In genomic region chr16:87454419-87455179, GRCm38 (mm10) we compare ENCODE assay signal across 7 mouse cellular contexts. TPM values are rescaled to one million over a fixed set of nuclear protein-coding genes. Genes with fewer than 3 reads are reported as not detected.
DNase-seq lines count a peak whose midpoint lies in the region; ATAC-seq lines count a peak whose summit lies in the region.

Gene Usp16 (plus strand): TSS chr16:87454703.

- peaks cover 8% of the 10 kb centered on the region for H3K4me1 ChIP-seq in intestine, embryonic 15.5 days (replicated peaks)
- H3K4me1 ChIP-seq in midbrain, embryonic 10.5 days: peaks cover 25% of the 10 kb centered on the region

- H3K4me2 ChIP-seq in intestine, embryonic 15.5 days (replicated peaks): peak within 1 kb of the TSS; percentile 80

- H3K27ac ChIP-seq in intestine, embryonic 15.5 days: peak within 1 kb of the TSS; percentile 73
- peak within 1 kb of the TSS; percentile 90 for H3K27ac ChIP-seq in midbrain, embryonic 10.5 days (replicated peaks)

- H3K27me3 ChIP-seq in intestine, embryonic 15.5 days (replicated peaks): no peaks in the 10 kb centered on the region
- H3K27me3 ChIP-seq in midbrain, embryonic 10.5 days (ENCODE audit: low read depth, poor library complexity, severe bottlenecking): no peaks in the 10 kb centered on the region

- ATAC-seq in intestine, embryonic 15.5 days: peak; percentile 98

- 7% methylated on average over 45 of the region's 45 CpGs for WGBS in intestine, embryonic 15.5 days
- WGBS in midbrain, embryonic 10.5 days: 10% methylated on average over 45 of the region's 45 CpGs

- DNase-seq in adrenal gland, adult 2 months: peak; percentile 97
- DNase-seq in embryo, embryonic 11.5 days (ENCODE audit: low read depth, low spot score): peak; percentile 77
- peak; percentile 83 to 91 for DNase-seq in gastrocnemius, postnatal 36 days
- peak; percentile 92 to 96 for DNase-seq in left cerebral cortex, postnatal 25 days (ENCODE audit: low spot score in 2 of 2)
- DNase-seq in midbrain, embryonic 10.5 days (ENCODE audit: low spot score): peak; percentile 89
- DNase-seq in right cerebral cortex, postnatal 4 days: peak; percentile 89

- no peaks in the 10 kb centered on the region for H3K9me3 ChIP-seq in intestine, embryonic 15.5 days
- H3K9me3 ChIP-seq in midbrain, embryonic 10.5 days (replicated peaks): no peaks in the 10 kb centered on the region

- H3K9ac ChIP-seq in intestine, embryonic 15.5 days: peak within 1 kb of the TSS; percentile 70

- H3K4me3 ChIP-seq in intestine, embryonic 15.5 days (replicated peaks): peak within 1 kb of the TSS; percentile 69
- H3K4me3 ChIP-seq in midbrain, embryonic 10.5 days: peak within 1 kb of the TSS; percentile 93

- intact Hi-C loops in gastrocnemius, postnatal 36 days (cut with DNase I): no loop called here
- intact Hi-C loops in left cerebral cortex, postnatal 25 days (cut with DNase I): loop anchor here (1.0 to 2.0 kb wide), 3 partner anchors 14 to 41 kb away; partner anchors contain the start of genes Cct8, Ltn1 and Rwdd2b

- H3K36me3 ChIP-seq in intestine, embryonic 15.5 days: peaks cover 4% of the 10 kb centered on the region; the same call in 1 of the 2 replicates
- peaks cover 15% of the 10 kb centered on the region for H3K36me3 ChIP-seq in midbrain, embryonic 10.5 days

RNA-seq across cellular contexts. Expression of gene Usp16, which starts in this region (rescaled TPM):
- 10 to 100 TPM; 63.2 to 81.6 TPM for total RNA-seq in adrenal gland, adult 2 months (2021)
- polyA plus RNA-seq in adrenal gland, adult 2 months (2012; rRNA removed): 4.8 and 7.5 TPM in 2 replicates
- total RNA-seq in gastrocnemius, postnatal 36 days (2021): 10 to 100 TPM; 45.9 to 46.6 TPM
- polyA plus RNA-seq in intestine, embryonic 15.5 days (2015; fragmentation: Nextera tagmentation; extraction: Ambion mirVana): 35.6 and 41.0 TPM in 2 replicates
- 10 to 100 TPM; 38.1 to 41.4 TPM for total RNA-seq in left cerebral cortex, postnatal 25 days (2021)
- polyA plus RNA-seq in midbrain, embryonic 10.5 days (2016; fragmentation: Nextera tagmentation; extraction: Ambion mirVana): 36.5 and 42.7 TPM in 2 replicates

Comparison
In these comparisons a context has a peak if more than half of its experiments do, and no peak if none do; other contexts are left out.
1. Peak in every context shown above with its lines: DNase-seq, ATAC-seq, H3K4me3 ChIP-seq and H3K27ac ChIP-seq.